In the genomic region with DNA sequence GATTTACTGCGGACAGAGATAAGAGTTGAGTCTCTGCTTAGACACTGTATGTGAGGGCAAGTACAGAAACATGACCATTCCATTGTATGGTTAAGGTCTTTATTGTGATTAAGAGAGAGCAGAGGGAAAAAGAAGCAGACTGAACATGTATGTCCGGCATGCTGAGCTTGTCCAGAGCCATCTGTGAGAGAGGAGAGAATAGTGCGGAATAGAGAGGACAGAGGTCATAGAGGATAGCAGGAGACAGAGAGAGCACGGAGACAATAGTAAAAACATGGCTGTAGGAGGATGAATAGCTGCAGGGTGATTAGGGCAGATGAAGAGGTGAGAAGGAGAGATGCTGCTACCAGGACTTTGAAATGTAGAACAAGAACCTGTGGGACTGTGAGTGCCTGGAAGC, we compare ENCODE assay signal across 11 mouse cellular contexts.
DNase-seq lines count a peak whose midpoint lies in the region; ATAC-seq and TF ChIP-seq lines count a peak whose summit lies in the region.
"Had no signal": no experiment of that assay in that cellular context is flagged by ENCODE, and none has a peak within 500 bp of the region (broad histone marks: within the 10 kb centered on the region; RNA-seq: fewer than 3 reads in every experiment).

No protein-coding gene starts in this region.

- no peaks in the 10 kb centered on the region for H3K36me3 ChIP-seq in intestine, embryonic 14.5 days (ENCODE audit: control insufficient read depth, insufficient read depth, low read length)
- no peaks in the 10 kb centered on the region for H3K36me3 ChIP-seq in intestine, postnatal 0 days (ENCODE audit: control insufficient read depth, insufficient read depth)
- H3K36me3 ChIP-seq in embryonic facial prominence, embryonic 15.5 days, result no peaks in the 10 kb centered on the region
- H3K36me3 ChIP-seq in hindbrain, embryonic 11.5 days (ENCODE audit: control insufficient read depth, insufficient read depth, low read length), result no peaks in the 10 kb centered on the region
- H3K36me3 ChIP-seq in midbrain, embryonic 13.5 days, result no peaks in the 10 kb centered on the region

- H3K4me1 ChIP-seq in intestine, embryonic 14.5 days (replicated peaks; ENCODE audit: control insufficient read depth, insufficient read depth, low read length), result peaks cover 21% of the 10 kb centered on the region
- H3K4me1 ChIP-seq in intestine, postnatal 0 days (replicated peaks; ENCODE audit: control insufficient read depth, insufficient read depth, low read length), result no peaks in the 10 kb centered on the region
- H3K4me1 ChIP-seq in embryonic facial prominence, embryonic 15.5 days, result peaks cover 22% of the 10 kb centered on the region
- 0 out of 2 replicates have a peak, but pooled peaks cover 4% of the 10 kb centered on the region for H3K4me1 ChIP-seq in hindbrain, embryonic 11.5 days (replicated peaks; ENCODE audit: control insufficient read depth, insufficient read depth, low read length)
- H3K4me1 ChIP-seq in midbrain, embryonic 13.5 days (replicated peaks), result peaks cover 15% of the 10 kb centered on the region

- no peak overlapping the region for H3K4me3 ChIP-seq in intestine, embryonic 14.5 days (ENCODE audit: low read depth, low read length)
- H3K4me3 ChIP-seq in intestine, postnatal 0 days (ENCODE audit: low read depth, low read length), result no peak overlapping the region
- no peak overlapping the region for H3K4me3 ChIP-seq in embryonic facial prominence, embryonic 15.5 days (replicated peaks)
- H3K4me3 ChIP-seq in hindbrain, embryonic 11.5 days (ENCODE audit: low read depth, low read length), result no peak overlapping the region
- no peak overlapping the region for H3K4me3 ChIP-seq in midbrain, embryonic 13.5 days (replicated peaks)

- no peak overlapping the region; the same call in 1 of the 2 replicates for H3K4me2 ChIP-seq in intestine, embryonic 14.5 days (ENCODE audit: low read length)
- H3K4me2 ChIP-seq in intestine, postnatal 0 days (replicated peaks; ENCODE audit: low read depth), result no peak overlapping the region
- H3K4me2 ChIP-seq in embryonic facial prominence, embryonic 15.5 days (replicated peaks), result no peak overlapping the region
- H3K4me2 ChIP-seq in hindbrain, embryonic 11.5 days (replicated peaks; ENCODE audit: low read depth, low read length), result no peak overlapping the region
- no peak overlapping the region for H3K4me2 ChIP-seq in midbrain, embryonic 13.5 days (replicated peaks)

- no peaks in the 10 kb centered on the region for H3K27me3 ChIP-seq in intestine, embryonic 14.5 days (replicated peaks; ENCODE audit: control insufficient read depth, insufficient read depth, low read length)
- no peaks in the 10 kb centered on the region for H3K27me3 ChIP-seq in intestine, postnatal 0 days (replicated peaks; ENCODE audit: control insufficient read depth, insufficient read depth, low read length)
- H3K27me3 ChIP-seq in embryonic facial prominence, embryonic 15.5 days, result no peaks in the 10 kb centered on the region
- H3K27me3 ChIP-seq in hindbrain, embryonic 11.5 days (ENCODE audit: control insufficient read depth, insufficient read depth, low read length), result no peaks in the 10 kb centered on the region
- no peaks in the 10 kb centered on the region for H3K27me3 ChIP-seq in midbrain, embryonic 13.5 days

- no peaks in the 10 kb centered on the region for H3K9me3 ChIP-seq in intestine, embryonic 14.5 days (ENCODE audit: control insufficient read depth, low read length)
- no peaks in the 10 kb centered on the region for H3K9me3 ChIP-seq in intestine, postnatal 0 days (ENCODE audit: control insufficient read depth)
- no peaks in the 10 kb centered on the region for H3K9me3 ChIP-seq in embryonic facial prominence, embryonic 15.5 days (replicated peaks)
- no peaks in the 10 kb centered on the region for H3K9me3 ChIP-seq in hindbrain, embryonic 11.5 days (ENCODE audit: control insufficient read depth, low read length)
- no peaks in the 10 kb centered on the region for H3K9me3 ChIP-seq in midbrain, embryonic 13.5 days

- 21% methylated on average over 4 of the region's 4 CpGs for WGBS in intestine, embryonic 14.5 days
- 44% methylated on average over 4 of the region's 4 CpGs for WGBS in intestine, postnatal 0 days
- 60% methylated on average over 4 of the region's 4 CpGs for WGBS in embryonic facial prominence, embryonic 15.5 days
- 45% methylated on average over 4 of the region's 4 CpGs for WGBS in hindbrain, embryonic 11.5 days
- 55% methylated on average over 4 of the region's 4 CpGs for WGBS in midbrain, embryonic 13.5 days

- H3K27ac ChIP-seq in intestine, embryonic 14.5 days (ENCODE audit: low read depth), result peak overlapping the region; percentile 18; the same call in 1 of the 2 replicates
- H3K27ac ChIP-seq in intestine, postnatal 0 days (ENCODE audit: low read depth, low read length), result no peak overlapping the region
- peak overlapping the region; percentile 52; the same call in 1 of the 2 replicates for H3K27ac ChIP-seq in embryonic facial prominence, embryonic 15.5 days (replicated peaks)
- peak overlapping the region; percentile 30; the same call in 1 of the 2 replicates for H3K27ac ChIP-seq in hindbrain, embryonic 11.5 days (ENCODE audit: low read depth, low read length)
- peak overlapping the region; percentile 40 for H3K27ac ChIP-seq in midbrain, embryonic 13.5 days

- TF ChIP-seq CTCF in intestine, postnatal 0 days (IDR thresholded peaks at IDR 0.05; ENCODE audit: low read depth), result no peak

- no peak overlapping the region for H3K9ac ChIP-seq in intestine, embryonic 14.5 days (ENCODE audit: low read length)
- no peak overlapping the region for H3K9ac ChIP-seq in intestine, postnatal 0 days (ENCODE audit: low read depth, low read length)
- H3K9ac ChIP-seq in embryonic facial prominence, embryonic 15.5 days, result no peak overlapping the region
- H3K9ac ChIP-seq in hindbrain, embryonic 11.5 days (ENCODE audit: low read depth, low read length), result no peak overlapping the region
- no peak overlapping the region for H3K9ac ChIP-seq in midbrain, embryonic 13.5 days (replicated peaks)

- no peak for ATAC-seq in intestine, embryonic 14.5 days (replicated peaks; ENCODE audit: low FRiP score, low TSS enrichment, low read depth)
- no peak for ATAC-seq in intestine, postnatal 0 days
- ATAC-seq in embryonic facial prominence, embryonic 15.5 days (ENCODE audit: insufficient number of reproducible peaks, low FRiP score, low TSS enrichment, low read depth), result no peak
- peak; percentile 41; the same call in 1 of the 2 replicates for ATAC-seq in hindbrain, embryonic 11.5 days (ENCODE audit: low FRiP score)
- ATAC-seq in midbrain, embryonic 13.5 days, result no peak; the same call in 1 of the 2 replicates
- no peak for ATAC-seq in granulocyte monocyte progenitor cell, adult 5-6 weeks (replicated peaks; ENCODE audit: poor library complexity, severe bottlenecking)
- ATAC-seq in inflammation-experienced regulatory T-cells, adult 6 months, result no peak
- ATAC-seq: lung, postnatal 0 days had no signal

- DNase-seq in intestine, embryonic 14.5 days (ENCODE audit: low spot score), result no peak
- no peak for DNase-seq in hindbrain, embryonic 11.5 days (ENCODE audit: low spot score)
- no peak for DNase-seq in frontal cortex, postnatal 10 days (ENCODE audit: low spot score in 2 of 2)
- DNase-seq: gastrocnemius, postnatal 10 days; kidney, postnatal 10 days had no signal
